Mouse (Mus musculus) regulatory T cell (primary cell): ENCODE data around the gene Lrp2.
"Not testable (repeated sequence)": the region's sequence is repeated elsewhere in the genome, so short reads cannot be mapped to it uniquely, and the experiment has no call there.

Experiments used
- in situ Hi-C: fragments of 300-600 bp; cut with MboI, MseI; formaldehyde crosslinking; loops from one replicate; pipeline ENCODE4 v1.15.1; 2025; ENCODE audit warnings: high pct_unique_total_duplicates

Lrp2 gene

DNA sequence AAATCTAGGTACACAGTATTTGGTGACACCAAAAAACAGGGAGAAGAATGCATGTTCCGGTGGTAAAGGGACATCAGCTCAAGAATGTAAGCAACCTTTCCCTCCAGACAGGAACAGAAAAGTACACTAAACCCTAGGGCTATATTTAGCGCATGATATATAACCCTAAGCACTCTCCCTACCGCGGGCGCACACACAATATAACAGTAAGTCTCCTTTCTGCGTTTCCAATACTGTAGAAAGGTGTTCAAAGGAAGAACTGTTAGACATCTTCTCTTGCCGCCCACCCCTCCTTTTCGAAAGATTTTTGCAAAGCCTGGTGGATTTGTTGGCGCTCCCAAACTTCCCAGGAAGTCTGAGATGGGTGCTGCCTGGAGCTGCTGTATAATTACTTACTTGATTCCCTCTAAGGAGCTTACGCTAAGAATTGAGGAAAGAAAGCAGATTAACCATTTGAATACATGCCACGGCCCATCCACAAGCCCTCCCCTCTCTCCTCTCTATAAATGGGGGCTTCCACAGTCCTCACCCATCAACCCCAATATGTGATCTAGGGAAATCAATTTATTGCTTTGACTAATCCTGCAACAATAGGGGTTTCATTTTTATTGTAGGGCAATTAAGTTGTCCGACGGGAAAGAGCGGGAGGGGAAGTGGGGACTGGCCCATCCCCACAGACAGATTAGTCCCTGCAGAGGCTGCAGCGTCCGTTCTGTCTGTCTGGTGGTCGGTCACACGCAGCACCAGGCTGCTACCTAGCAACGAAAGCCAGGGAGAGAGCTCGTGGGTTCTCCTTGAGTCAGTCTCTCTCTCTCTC is 1.5 kb downstream of the Lrp2 start:
- in situ Hi-C loops: no loop called here

DNA sequence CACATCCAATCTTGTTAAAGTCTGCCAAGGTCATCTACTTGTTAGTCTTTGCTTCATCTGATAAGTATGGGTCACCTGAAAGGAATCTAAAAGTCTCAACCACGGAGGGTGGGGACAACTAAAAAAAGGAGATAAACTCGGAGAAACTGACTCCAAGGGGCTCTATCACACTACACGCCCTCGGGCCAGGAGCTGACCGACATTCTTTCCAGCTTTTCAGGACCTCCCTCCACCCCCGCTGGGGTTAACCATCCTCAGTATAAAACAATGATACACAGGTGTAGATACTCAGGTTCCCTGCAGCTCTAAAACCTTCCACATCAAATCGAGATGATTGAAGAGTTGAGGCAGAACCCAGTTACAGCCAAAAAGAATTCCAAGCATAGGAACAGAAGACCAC is 3.0 kb downstream of the Lrp2 start:
- in situ Hi-C loops: no loop called here

DNA sequence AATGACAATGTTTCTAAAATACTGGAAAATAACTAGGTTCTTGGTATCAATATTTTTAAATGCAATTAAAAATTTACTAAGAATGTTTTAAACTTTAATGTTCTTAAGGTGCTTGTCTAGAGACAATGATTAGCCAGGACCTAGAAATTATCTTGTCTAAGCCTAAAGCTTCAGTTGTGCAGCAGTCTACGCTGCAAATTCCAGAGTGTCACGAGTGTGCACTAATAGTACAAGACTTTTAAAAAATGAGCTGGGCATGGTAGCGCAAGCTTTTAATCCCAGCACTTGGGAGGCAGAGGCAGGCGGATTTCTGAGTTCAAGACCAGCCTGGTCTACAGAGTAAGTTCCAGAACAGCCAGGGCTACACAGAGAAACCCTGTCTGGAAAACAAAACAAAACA is 3.8 kb downstream of the Lrp2 start:
- in situ Hi-C loops: not testable (repeated sequence)

DNA sequence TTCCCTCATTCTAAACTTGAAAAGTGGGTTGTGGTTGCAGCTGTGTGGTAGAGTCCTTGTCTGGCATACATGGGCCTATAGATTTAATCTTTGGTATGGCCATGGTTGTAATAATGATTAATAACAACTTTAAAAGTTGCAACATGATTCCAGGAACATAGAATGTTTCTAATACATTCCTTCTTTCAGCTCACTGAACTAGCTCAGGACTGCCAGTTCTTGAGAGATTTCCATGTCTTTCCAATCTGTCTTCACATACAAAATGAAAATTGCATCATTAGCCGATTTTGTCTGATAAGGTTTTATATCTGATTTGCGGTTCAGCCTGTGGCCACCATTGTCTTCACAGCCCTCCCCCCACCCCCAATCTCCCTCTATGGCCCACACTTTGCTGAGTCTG is 5.8 kb downstream of the Lrp2 start:
- in situ Hi-C loops: no loop called here

DNA sequence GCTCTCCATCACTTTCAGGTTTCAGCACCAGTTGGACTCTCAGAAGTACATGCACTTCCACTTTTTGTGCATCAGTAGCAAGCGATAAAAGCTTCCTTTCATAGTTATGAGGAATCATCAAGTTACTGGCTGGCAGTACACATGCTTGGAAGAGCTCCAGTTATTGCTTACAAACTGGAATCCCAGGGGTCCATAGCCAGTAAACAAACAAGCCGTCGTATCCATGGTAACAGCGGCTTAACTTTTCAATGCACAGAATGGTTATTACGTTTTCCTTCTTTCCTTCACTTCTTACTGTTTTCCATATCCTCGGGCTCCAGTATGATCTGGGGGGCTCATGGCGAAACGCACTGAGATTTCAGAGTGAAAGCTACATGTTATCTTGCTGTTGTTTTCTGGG is 7.7 kb downstream of the Lrp2 start:
- in situ Hi-C loops: no loop called here

DNA sequence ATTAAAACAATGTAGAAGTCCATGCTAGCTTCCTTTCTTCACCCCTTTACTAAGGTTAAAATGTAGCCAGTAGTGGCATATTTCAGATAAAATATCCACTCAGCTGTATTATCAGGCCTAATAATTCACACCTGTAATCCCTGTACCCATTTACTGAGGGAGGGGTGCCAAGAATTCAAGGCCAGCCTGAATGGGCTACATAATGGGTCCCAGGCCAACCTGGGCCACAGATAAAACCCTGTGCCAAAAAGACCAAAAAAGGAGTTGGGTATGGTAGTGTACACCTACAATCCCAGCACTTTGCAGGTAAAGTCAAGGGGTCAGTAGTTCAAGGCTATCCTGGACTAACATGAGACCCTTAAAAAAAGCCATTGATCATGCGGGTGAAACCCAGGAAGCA is 9.3 kb downstream of the Lrp2 start:
- in situ Hi-C loops: no loop called here

DNA sequence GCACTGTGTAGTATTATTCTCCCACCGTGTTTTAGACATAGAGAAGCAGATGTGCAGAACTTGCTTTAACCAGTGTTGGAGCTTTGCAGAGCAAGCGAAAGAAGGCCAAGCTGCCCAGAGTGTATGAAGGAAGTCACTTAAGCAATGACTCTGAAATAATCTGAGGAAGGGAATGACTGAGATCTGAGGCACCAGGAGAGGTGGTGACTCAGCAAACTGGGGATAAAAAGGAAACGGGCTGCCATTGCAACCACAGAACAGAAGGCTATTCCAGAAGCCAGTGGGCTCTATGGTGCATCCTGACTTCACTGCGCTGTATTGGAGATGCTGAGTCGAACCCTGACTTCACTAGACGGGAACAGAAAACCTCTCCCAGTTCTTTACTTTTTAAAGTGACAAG is 10.9 kb downstream of the Lrp2 start:
- in situ Hi-C loops: no loop called here

DNA sequence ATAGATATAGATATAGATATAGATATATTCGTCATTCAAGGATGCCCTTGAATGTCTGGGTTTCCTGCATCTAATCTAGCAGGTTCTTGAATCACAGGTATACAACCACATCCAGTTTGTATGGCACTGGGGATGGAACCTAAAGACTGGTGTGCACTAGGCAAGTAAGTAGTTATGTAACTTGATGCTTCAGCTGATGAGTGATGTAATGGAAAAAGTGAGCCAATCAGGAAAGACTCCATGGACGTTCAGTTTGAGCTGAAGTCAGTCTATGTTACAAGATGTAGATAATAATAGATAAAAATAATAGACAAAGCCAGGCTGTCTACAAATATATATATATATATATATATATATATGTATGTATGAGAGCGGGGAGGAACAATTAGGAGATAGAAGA is 11.6 kb downstream of the Lrp2 start:
- in situ Hi-C loops: no loop called here

DNA sequence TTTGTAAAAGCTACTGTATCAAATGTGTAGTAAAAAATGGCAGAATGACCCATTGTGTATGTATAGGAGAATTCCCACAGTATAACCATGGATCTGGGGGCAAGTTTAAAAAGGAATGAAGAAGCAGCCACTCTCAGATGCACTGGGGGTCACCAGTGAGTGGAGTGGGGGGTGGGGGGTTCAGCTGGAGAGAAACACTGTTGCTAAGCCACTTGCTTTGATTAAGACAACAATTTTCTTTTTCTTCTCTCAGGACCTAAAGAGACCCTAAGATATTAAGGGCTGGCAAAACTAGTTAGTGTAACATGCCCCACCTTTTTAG is 12.2 kb downstream of the Lrp2 start:
- in situ Hi-C loops: no loop called here

DNA sequence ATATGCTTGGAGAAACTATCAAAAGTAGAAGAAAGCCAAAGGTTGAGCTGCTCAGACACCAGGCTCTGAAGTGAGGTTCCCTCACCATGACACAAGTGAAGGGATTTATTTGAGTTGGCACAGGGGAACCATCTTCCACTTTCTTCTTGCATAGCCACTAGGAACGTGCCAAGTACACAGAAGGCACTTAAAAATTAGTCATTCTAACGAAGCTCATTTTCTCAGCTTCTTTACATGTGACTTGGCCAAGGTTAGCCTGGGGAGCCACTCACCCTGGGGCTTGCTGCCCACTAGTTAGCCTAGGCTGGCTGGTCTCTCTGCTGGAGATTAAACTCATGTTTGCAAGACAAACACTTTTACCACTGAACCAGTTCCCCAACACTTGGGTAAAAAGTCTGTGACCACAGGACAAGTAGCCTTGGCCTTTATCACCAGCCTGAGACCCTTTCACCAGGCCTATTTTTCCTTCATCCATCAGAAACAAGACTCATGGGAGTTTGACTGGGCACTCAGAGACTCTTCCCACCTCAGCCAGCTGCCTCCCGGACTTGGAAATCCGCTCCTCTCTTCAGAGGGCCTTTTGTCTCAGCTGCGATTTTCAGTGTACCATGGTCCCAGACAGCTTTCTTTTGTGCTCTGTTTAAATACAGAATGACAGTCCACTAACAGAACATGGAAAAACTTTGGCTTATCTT is 12.7 kb downstream of the Lrp2 start:
- in situ Hi-C loops: no loop called here

DNA sequence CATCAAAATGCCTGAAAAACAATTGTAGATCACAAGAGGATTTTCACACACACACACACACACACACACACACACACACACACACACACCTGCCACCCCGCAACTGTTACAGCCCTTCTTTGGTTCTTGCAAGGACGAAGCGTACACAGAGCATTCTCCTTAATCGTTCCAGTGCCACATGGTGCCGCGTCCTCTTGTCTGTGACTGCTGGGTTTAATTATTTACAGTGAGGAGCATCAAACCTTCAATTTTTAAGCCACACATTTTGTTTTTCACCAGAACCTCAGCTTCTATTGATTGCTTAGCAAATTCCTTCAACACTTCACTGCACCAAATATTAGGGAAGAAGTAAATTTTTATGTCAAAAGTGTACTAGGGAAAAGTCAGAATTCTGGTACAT is 15.3 kb downstream of the Lrp2 start:
- in situ Hi-C loops: no loop called here

DNA sequence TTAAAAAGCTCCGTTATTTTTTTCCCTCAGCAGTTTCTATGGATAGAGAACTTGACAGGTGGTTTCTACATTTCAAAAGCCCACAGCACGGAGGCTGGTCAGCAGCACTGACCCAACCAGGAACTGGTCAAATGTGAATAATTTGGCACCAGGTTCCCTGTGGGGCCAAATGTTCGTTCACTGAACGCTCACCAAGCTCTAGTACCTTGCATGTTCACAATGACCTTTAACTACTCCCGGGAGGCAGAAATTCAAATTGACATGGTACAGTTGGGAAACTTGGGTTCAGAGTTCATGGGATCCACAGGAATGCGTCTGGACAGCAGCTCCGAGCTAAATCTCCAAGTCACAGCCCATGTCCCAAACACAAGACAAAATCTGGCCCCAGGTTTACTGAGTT is 19.6 kb downstream of the Lrp2 start:
- in situ Hi-C loops: no loop called here

DNA sequence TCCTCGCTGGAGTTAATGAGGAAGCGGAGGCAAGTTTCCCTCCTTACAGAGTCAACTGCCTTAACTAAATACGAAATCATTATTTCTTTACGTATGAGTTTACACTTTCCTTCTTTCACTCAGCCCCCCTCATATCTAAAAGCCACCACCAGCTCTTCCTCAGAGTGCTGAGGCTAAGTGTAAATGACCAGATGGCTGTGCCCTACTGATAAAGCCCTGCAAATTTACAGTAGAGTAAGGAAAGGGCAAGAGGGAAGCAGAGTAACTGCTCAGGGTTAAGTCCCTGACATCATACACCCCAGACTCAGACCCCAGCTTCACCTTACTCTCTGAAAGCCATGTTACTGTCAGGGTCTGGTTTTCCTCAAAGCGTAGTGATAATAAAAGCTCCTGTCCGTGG is 22.4 kb downstream of the Lrp2 start:
- in situ Hi-C loops: no loop called here

DNA sequence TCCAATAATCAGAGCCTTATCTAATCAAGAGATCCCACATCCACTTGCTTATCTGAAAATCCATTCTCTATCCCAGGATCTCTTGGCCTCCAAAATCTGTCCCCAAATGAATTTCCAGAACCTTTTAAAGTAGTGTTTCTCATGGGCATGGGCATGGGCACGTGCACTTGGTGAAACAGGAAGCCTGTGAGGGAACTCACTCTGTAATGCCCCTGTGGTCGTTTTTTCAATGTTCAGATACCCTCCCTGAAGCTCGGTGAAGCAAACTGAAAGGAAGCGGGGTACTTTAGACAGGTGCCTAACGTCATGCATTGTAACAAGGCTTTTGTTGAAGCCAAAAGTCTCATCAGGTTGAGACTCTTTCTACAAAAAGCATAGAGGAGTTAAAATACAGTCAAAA is 23.1 kb downstream of the Lrp2 start:
- in situ Hi-C loops: no loop called here

DNA sequence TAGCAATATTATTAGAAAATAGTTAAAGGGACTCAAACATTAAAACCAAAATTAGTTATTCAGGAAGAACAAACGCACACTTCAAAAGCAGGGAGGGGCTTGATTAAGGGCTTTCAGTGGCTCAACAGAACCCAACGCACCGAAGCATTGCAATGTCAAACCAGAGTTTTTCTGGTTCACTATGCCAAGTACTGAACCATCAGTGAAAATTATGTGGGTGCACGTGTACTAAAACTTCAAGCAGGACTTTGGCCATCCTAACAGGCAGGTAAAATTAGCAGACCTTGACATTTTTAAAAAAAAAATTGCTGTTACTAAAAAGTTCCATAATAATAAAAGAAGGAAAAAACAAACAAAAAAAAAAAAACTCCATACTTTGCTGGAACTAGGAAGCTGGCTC is 25.6 kb downstream of the Lrp2 start:
- in situ Hi-C loops: no loop called here

DNA sequence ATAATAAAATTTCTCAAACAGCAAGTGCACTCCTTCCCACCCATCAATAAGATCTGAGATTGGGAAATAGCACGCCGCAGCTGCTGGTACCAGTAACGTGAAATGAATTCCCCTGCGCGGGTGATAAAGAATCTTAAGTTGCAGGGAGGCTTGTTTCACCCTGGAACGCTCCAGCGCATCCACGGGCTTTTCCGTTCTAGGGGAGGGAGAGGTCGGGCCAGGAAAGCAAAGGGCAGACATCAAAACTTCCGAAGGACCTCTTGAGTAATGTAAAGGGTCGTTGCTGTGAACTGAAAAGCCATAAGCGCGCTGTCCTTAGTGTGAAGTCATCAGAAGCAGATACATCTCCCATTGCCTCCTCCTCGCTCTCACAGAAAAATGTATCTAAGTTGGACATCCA is 26.5 kb downstream of the Lrp2 start:
- in situ Hi-C loops: no loop called here

DNA sequence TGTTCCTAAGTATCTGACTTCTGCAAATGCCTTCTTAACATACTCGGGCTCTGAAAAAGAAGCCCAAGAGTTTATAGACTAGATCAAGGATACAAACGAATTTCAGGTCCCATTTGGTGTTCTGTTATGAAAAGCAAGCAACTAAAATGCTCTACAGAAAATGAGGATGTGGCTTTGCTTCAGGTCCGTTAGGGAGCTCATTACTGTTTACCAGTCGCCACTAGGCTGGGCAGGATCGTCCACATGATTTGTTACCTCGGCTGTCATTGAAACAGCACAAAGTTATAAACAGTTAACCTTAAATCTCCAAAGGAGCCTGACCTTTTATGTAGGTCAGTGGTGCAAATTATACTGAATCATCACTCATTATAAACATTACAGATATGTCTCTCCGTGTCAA is 29.2 kb downstream of the Lrp2 start:
- in situ Hi-C loops: no loop called here

DNA sequence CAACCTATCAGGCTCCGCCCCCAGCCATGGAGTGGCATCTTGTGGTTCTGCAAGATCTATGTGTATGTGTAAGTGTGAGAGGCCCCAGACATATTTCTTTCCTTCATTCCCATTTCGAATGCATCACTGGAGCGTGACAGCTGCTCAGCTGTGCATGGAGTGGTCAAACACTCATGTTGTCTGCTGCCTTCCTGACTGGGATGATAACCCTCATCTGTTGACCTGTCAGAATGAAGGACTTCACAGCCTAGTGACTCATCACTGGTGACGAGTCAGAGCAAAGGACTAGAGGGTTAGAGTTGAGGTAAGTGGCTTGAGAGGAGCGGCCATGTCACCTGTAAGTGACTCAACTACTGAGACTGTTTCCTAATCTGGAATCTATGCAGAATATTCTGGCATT is 34.2 kb downstream of the Lrp2 start:
- in situ Hi-C loops: no loop called here

DNA sequence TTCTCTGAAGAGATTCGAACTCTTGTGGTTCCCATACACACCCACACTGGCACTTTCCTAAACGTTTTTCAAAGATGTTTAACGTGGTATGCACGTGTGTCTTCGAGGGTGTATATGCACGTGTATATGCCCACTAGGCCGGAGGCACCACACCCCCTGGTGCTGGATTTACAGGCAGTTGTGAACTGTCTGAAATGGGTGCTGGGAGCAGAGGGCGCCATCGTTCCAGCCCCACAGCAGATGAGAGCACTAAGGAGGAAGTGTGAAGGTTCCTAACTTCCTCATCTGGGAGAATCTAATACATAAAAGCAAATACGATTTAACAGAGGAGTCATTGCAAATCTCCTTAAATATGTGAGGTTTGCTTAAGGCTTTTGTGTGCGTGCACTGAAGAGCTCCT is 39.0 kb downstream of the Lrp2 start:
- in situ Hi-C loops: no loop called here

DNA sequence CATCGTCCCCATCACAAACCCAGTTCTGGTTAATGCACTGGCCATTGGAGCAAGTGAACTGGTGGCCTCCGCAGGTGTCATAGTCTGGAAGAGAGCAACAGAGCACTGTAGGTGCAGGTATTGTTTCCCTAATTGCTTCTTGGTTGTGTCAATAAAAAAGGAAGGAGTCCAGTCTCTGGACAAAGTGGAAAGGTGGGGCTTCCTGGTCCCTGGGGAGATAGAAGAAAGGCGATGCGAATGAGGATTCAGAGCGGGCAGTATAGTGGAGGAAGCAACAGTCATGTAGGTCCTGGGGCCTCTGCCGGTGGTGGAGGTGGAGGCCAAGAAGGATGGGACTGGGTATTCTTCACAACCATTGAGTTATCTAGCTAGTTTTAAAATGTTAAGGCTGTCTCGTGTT is 49.8 kb downstream of the Lrp2 start:
- in situ Hi-C loops: no loop called here

DNA sequence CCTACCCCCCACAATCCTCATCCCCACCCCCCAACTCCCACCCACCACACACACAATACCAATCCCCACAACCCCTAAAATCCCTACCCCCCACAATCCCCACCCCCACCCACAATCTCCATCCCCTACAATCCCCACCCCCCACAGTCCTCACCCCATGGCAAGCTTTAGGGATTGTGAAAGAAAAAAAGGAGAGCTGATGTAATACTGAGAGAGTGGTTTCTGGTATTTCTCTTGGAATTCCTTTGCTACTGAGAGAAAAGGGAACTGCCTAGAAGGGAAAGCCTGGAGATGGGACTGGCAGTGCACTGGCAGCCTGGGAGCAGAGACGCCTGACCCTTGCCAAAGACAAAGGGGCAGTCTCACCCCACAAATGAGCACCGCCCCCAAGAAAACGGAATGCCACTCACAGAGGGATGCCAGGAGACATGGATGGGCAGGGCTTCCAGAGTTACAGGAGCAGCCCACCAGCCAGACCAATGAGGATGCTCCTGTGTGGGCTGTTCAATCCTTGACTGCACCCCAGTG is 54.3 kb downstream of the Lrp2 start:
- in situ Hi-C loops: no loop called here

DNA sequence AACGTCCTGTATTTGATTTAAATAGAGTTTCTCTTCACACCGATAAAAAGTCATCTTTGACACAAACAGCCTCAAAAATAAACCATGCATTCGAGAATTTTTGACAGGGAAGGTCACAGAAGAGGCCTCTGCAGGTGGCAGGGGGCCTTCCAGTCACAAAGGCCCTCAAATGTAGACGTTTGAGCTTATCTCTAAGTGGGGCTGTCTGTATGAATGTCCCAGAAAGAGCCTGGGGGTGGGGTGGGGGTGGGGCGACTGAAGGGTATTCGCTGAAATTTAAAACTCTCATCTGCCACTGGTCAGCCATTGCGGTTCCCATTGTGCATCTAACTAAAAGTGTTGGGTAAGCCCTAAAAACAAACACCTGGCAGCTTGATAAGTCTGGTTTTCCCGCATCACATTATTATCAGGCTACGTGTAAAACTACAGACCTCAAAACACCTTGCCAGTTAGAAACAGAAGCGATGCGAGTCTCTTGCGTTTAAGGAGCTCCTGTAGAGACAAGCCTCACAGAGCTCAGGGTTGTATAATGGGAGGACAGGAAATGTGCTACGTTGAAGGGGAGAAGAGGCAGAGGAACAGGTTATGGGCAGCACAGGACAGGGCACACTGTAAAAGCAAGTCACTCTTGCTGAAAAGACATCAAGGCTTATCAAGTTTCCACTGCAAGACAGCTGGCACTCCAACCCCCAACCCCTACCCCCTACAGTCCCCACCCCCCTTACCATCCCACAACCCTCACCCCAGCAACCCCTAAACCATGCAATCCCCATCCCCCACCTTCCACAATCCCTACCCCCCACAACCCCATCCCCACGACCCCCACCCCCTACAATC is 55.0 kb downstream of the Lrp2 start:
- in situ Hi-C loops: no loop called here

DNA sequence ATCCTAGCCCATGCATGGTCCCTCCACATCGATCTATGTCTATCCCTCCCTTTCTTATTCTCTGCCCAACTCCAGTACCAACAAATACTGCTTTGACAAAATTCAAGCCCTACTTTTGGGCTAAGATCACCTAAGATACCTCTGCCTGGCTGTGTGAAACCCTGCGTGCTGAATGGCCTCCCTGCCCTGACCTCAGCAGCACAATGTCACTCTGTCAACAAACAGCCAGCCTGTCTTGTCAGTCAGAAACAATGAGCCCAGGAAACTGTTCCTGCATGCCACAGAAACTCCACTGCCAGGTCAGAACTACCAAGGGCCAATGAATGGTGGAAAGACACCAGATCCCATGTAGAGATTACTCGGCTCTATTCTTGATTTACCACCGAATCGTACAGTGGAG is 55.7 kb downstream of the Lrp2 start:
- in situ Hi-C loops: no loop called here
